Mouse (Mus musculus): Measurements from ENCODE around the gene Nr2e3.
"Not testable (repeated sequence)": the region's sequence is repeated elsewhere in the genome, so short reads cannot be mapped to it uniquely, and the experiment has no call there.

Nr2e3 gene

GRCm38 (mm10) chr9:59960559-59960958, at the start of gene Nr2e3:
Gene Nr2e3 (minus strand): TSS chr9:59960659.
- no peak for DNase-seq (ENCODE audit: low spot score)

GRCm38 (mm10) chr9:60008936-60009335, 48.5 kb upstream of the Nr2e3 start:
- no peak for DNase-seq (ENCODE audit: low spot score)

- DNase-seq (ENCODE audit: low spot score): no peak
Measured at GRCm38 (mm10) chr9:60002323-60002722, 41.9 kb upstream of the Nr2e3 start.

- DNase-seq (ENCODE audit: low spot score): no peak
Measured at GRCm38 (mm10) chr9:60001444-60001843, 41.0 kb upstream of the Nr2e3 start.

GRCm38 (mm10) chr9:59997725-59998124, 37.3 kb upstream of the Nr2e3 start:
- no peak for DNase-seq (ENCODE audit: low spot score)

GRCm38 (mm10) chr9:59991407-59991806, 30.9 kb upstream of the Nr2e3 start:
- no peak for DNase-seq (ENCODE audit: low spot score)

GRCm38 (mm10) chr9:59989864-59990263, 29.4 kb upstream of the Nr2e3 start:
- peak; percentile 64 for DNase-seq (ENCODE audit: low spot score)

GRCm38 (mm10) chr9:59985900-59986572, 25.6 kb upstream of the Nr2e3 start:
- DNase-seq (ENCODE audit: low spot score): no peak

GRCm38 (mm10) chr9:59981116-59981515, 20.7 kb upstream of the Nr2e3 start:
- DNase-seq (ENCODE audit: low spot score): no peak

GRCm38 (mm10) chr9:59971263-59971662, 10.8 kb upstream of the Nr2e3 start:
- no peak for DNase-seq (ENCODE audit: low spot score)

- peak; percentile 66 for DNase-seq (ENCODE audit: low spot score)
Measured at GRCm38 (mm10) chr9:59969383-59969782, 8.9 kb upstream of the Nr2e3 start.

- DNase-seq (ENCODE audit: low spot score): no peak
Measured at GRCm38 (mm10) chr9:59965046-59965445, 4.6 kb upstream of the Nr2e3 start.

- DNase-seq (ENCODE audit: low spot score): no peak
Measured at GRCm38 (mm10) chr9:59964367-59964766, 3.9 kb upstream of the Nr2e3 start.

- no peak for DNase-seq (ENCODE audit: low spot score)
Measured at GRCm38 (mm10) chr9:59961201-59961955, 919 bp upstream of the Nr2e3 start.

- DNase-seq (ENCODE audit: low spot score): peak; percentile 87
Measured at GRCm38 (mm10) chr9:59959276-59959675, 1.2 kb downstream of the Nr2e3 start.

GRCm38 (mm10) chr9:59958115-59958514, 2.3 kb downstream of the Nr2e3 start:
- not testable (repeated sequence) for DNase-seq (ENCODE audit: low spot score)

- DNase-seq (ENCODE audit: low spot score): no peak
Measured at GRCm38 (mm10) chr9:59956496-59956895, 4.0 kb downstream of the Nr2e3 start.

- DNase-seq (ENCODE audit: low spot score): no peak
Measured at GRCm38 (mm10) chr9:59955692-59956091, 4.8 kb downstream of the Nr2e3 start.

- DNase-seq (ENCODE audit: low spot score): no peak
Measured at GRCm38 (mm10) chr9:59955199-59955598, 5.3 kb downstream of the Nr2e3 start.

GRCm38 (mm10) chr9:59953556-59953955, 6.9 kb downstream of the Nr2e3 start:
- DNase-seq (ENCODE audit: low spot score): no peak

GRCm38 (mm10) chr9:59952515-59953070, 7.9 kb downstream of the Nr2e3 start:
- no peak for DNase-seq (ENCODE audit: low spot score)

GRCm38 (mm10) chr9:59951943-59952342, 8.5 kb downstream of the Nr2e3 start:
- no peak for DNase-seq (ENCODE audit: low spot score)

Measured in urinary bladder, postnatal 14 days (tissue).